Mouse (Mus musculus): ENCODE measurements around the gene Ttc26. TPM values are rescaled to one million over a fixed set of nuclear protein-coding genes. Genes with fewer than 3 reads are reported as not detected.
A peak's percentile ranks its signal among the peaks of the same experiment; 100 is the strongest.

Gene Ttc26
- polyA plus RNA-seq (2012; rRNA removed): 8.7 and 9.0 TPM in 2 replicates

GRCm38 (mm10) chr6:38381129-38381771 is at the start of gene Ttc26:
Gene Ttc26, plus strand, starts transcription at chr6:38381469.
- TF ChIP-seq POLR2A (IDR thresholded peaks at IDR 0.05; ENCODE audit: borderline replicate concordance, extremely low read depth, insufficient read depth, insufficient read length, poor library complexity, severe bottlenecking) (peak; percentile 37; the same call in 1 of the 2 replicates), CTCF (IDR thresholded peaks at IDR 0.05; ENCODE audit: borderline replicate concordance, extremely low read depth, insufficient read depth, insufficient read length) (peak; percentile 3; the same call in 1 of the 2 replicates)
- peak; percentile 97 for DNase-seq (ENCODE audit: low read depth)

DNA sequence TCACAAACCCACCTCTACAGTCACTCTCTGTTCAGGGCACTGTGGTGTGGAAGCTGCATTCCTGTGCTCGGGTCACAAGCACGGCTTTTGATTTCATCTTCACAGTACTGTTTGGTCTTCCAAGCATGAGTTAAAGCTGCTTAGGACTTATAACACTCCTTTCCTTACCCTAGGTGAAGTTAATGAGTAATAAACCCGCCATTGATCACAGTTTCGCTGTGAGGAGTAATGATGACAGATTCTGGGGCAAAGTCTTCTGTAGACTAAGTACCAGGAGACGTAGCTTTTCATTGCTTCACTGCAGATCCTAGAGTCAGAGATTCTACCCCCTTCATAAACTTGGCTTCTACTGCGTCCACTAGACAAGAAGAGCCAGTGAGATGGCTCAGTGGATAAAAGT is 46.0 kb upstream of the Ttc26 start:
- TF ChIP-seq CTCF (IDR thresholded peaks at IDR 0.05; ENCODE audit: borderline replicate concordance, extremely low read depth, insufficient read depth, insufficient read length) (no peak), POLR2A (IDR thresholded peaks at IDR 0.05; ENCODE audit: borderline replicate concordance, extremely low read depth, insufficient read depth, insufficient read length, poor library complexity, severe bottlenecking) (no peak)

GRCm38 (mm10) chr6:38337166-38337705 is 44.0 kb upstream of the Ttc26 start:
- no peak for DNase-seq (ENCODE audit: low read depth)
- TF ChIP-seq POLR2A (IDR thresholded peaks at IDR 0.05; ENCODE audit: borderline replicate concordance, extremely low read depth, insufficient read depth, insufficient read length, poor library complexity, severe bottlenecking) (no peak), CTCF (IDR thresholded peaks at IDR 0.05; ENCODE audit: borderline replicate concordance, extremely low read depth, insufficient read depth, insufficient read length) (no peak)

More for the DNA sequence above, 46.0 kb upstream of the Ttc26 start:
- no peak for DNase-seq (ENCODE audit: low read depth)

- DNase-seq (ENCODE audit: low read depth): peak; percentile 5
- TF ChIP-seq CTCF (IDR thresholded peaks at IDR 0.05; ENCODE audit: borderline replicate concordance, extremely low read depth, insufficient read depth, insufficient read length) (no peak), POLR2A (IDR thresholded peaks at IDR 0.05; ENCODE audit: borderline replicate concordance, extremely low read depth, insufficient read depth, insufficient read length, poor library complexity, severe bottlenecking) (no peak)
Observed at GRCm38 (mm10) chr6:38337951-38338350, 43.3 kb upstream of the Ttc26 start.

DNA sequence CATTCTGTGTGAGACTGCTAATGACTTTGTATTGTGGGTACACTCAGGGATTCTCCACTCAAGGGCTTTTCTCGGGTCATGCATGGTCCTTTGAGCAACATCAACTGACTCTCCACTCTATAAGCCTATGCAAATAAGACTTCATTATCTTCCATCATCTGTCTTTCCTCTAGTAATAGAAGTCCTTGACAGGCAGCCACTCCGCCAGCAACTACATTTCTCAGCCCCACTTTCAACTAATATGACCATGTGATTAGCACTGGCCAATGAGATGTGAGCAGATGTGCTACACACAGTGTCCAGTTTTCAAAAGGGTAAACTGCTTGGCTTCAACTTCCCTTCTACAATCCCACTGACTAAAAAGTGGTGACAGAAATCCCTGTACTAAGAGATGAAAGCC is 42.2 kb upstream of the Ttc26 start:
- no peak for TF ChIP-seq POLR2A (IDR thresholded peaks at IDR 0.05; ENCODE audit: borderline replicate concordance, extremely low read depth, insufficient read depth, insufficient read length, poor library complexity, severe bottlenecking)
- TF ChIP-seq CTCF (IDR thresholded peaks at IDR 0.05; ENCODE audit: borderline replicate concordance, extremely low read depth, insufficient read depth, insufficient read length): no peak
- DNase-seq (ENCODE audit: low read depth): no peak

DNA sequence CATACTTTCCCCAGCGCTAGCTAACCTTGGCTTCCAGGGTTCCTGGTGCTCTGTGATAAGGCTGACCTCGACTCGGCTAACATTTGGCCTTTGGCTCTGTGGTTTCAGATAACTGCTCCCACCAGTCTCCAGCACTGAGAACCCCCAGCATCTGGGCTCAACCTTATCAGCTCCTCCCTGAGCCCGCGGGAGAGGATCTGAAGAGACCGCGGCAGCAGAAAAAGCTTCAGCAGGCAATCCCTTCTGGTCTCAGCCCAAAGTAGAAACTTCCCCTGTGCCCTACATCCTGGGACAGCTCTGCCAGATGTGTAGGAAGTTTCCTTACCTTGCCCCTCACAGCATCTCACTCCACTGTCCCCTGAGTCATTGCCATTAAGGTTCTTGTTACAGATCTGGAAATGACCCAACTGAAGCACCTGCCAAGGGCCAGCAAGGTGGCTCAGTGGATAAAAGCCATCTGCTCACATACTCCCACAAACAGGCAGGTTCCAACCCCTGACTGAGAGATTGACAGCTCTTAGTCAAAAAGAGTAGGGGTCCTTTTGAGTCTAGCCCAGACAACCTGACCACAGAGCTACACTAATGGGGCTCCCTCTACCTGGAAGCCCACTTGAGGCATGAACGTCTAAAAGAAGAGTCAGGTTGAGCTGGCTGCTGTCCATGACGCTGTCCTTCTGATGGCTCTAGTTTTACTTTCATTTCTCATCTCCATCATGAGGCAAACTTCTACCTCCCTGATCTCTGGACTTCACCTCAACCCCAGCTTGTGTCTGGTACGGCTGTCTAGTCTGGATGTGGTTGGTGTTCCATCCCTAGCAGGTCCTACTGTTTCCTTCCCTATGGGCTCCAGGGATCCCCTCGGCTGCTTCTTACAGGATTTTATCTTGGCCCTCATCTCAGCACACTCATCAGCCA is 39.3 kb upstream of the Ttc26 start:
- DNase-seq (ENCODE audit: low read depth): no peak
- no peak for TF ChIP-seq CTCF (IDR thresholded peaks at IDR 0.05; ENCODE audit: borderline replicate concordance, extremely low read depth, insufficient read depth, insufficient read length)
- no peak for TF ChIP-seq POLR2A (IDR thresholded peaks at IDR 0.05; ENCODE audit: borderline replicate concordance, extremely low read depth, insufficient read depth, insufficient read length, poor library complexity, severe bottlenecking)

DNA sequence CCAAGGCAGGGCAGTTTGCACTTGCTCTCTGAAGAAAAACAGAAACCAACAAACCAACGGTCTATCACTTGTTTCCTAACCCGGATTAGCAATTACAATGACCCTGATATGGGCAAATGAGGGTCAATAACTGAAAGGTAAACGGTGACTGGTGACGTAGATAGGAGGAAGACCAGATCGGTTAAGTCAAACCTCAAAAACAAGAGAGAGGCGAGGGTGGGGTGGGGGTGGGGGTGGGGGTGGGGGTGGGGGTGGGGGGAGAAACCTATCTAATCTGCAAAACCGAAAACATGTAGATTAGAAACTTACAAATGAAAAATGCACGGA is 38.6 kb upstream of the Ttc26 start:
- TF ChIP-seq POLR2A (IDR thresholded peaks at IDR 0.05; ENCODE audit: borderline replicate concordance, extremely low read depth, insufficient read depth, insufficient read length, poor library complexity, severe bottlenecking) (no peak), CTCF (IDR thresholded peaks at IDR 0.05; ENCODE audit: borderline replicate concordance, extremely low read depth, insufficient read depth, insufficient read length) (no peak)
- no peak for DNase-seq (ENCODE audit: low read depth)

GRCm38 (mm10) chr6:38343581-38343980 is 37.7 kb upstream of the Ttc26 start:
- DNase-seq (ENCODE audit: low read depth): no peak
- no peak for TF ChIP-seq CTCF (IDR thresholded peaks at IDR 0.05; ENCODE audit: borderline replicate concordance, extremely low read depth, insufficient read depth, insufficient read length)
- TF ChIP-seq POLR2A (IDR thresholded peaks at IDR 0.05; ENCODE audit: borderline replicate concordance, extremely low read depth, insufficient read depth, insufficient read length, poor library complexity, severe bottlenecking): no peak

GRCm38 (mm10) chr6:38344006-38344670 is 37.1 kb upstream of the Ttc26 start:
- DNase-seq (ENCODE audit: low read depth): no peak
- TF ChIP-seq POLR2A (IDR thresholded peaks at IDR 0.05; ENCODE audit: borderline replicate concordance, extremely low read depth, insufficient read depth, insufficient read length, poor library complexity, severe bottlenecking) (no peak), CTCF (IDR thresholded peaks at IDR 0.05; ENCODE audit: borderline replicate concordance, extremely low read depth, insufficient read depth, insufficient read length) (no peak)

DNA sequence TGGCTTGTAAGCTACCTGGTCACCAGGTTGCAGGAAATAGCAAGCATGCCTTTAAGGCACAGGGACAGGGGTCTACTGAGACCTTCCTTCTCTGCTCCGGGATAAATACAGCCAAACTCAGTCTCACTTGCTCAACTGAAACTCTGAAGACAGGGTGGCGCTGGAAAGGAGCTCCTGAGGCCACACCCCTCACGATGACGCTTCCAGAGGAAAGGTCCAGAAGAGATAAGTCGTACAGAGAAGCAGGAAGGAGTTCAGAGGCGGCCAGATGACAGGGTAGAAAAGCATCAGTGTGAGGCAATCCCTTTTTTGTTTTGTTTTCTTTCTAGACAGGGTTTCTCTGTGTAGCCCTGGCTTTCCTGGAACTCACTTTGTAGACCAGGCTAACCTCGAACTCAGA is 35.5 kb upstream of the Ttc26 start:
- TF ChIP-seq POLR2A (IDR thresholded peaks at IDR 0.05; ENCODE audit: borderline replicate concordance, extremely low read depth, insufficient read depth, insufficient read length, poor library complexity, severe bottlenecking) (no peak), CTCF (IDR thresholded peaks at IDR 0.05; ENCODE audit: borderline replicate concordance, extremely low read depth, insufficient read depth, insufficient read length) (no peak)
- no peak for DNase-seq (ENCODE audit: low read depth)

DNA sequence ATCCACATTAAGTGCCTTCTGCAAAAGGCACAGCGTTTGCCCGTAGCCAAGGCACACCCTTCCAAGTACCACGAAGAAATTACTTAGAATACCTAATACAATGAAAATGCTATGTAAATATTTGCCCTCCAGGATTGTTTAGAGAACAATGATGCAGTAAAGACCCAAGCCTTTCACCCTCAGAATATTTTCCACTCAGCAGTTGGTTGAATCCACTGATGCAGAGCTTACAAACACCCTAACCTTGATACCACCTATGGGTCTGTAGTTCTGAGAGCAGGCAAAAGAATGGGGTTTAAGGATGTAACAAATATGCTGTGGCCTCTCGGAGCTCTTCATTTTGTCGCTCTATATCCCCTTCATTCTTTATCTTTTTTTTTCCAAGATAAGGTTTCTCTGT is 33.4 kb upstream of the Ttc26 start:
- DNase-seq (ENCODE audit: low read depth): no peak
- TF ChIP-seq POLR2A (IDR thresholded peaks at IDR 0.05; ENCODE audit: borderline replicate concordance, extremely low read depth, insufficient read depth, insufficient read length, poor library complexity, severe bottlenecking): no peak
- TF ChIP-seq CTCF (IDR thresholded peaks at IDR 0.05; ENCODE audit: borderline replicate concordance, extremely low read depth, insufficient read depth, insufficient read length): no peak

Data from brain, embryonic 14.5 days (tissue).